Mouse (Mus musculus) E14TG2a.4 (cell line): ENCODE data around the gene Ube2d2b.

Experiments used
- H3K27me3 ChIP-seq: 2 replicates; pipeline ENCODE4 v1.6.1; 2014; ENCODE audit warnings: low read length, control low read depth; ENCODE audit not compliant: insufficient read depth
- H3K36me3 ChIP-seq: 2 replicates; pipeline ENCODE4 v1.6.1; 2014; ENCODE audit warnings: low read length, control low read depth; ENCODE audit not compliant: insufficient read depth
- H3K4me1 ChIP-seq: replicated peaks from 2 replicates; pipeline ENCODE4 v1.6.1; 2014; ENCODE audit warnings: low read depth, low read length, control low read depth
- H3K4me3 ChIP-seq: replicated peaks from 2 replicates; pipeline ENCODE4 v1.5.1; 2014; ENCODE audit warnings: mild to moderate bottlenecking, low read length
- H3K9me3 ChIP-seq: 2 replicates; pipeline ENCODE4 v1.6.1; 2014; ENCODE audit warnings: low read length, control low read depth
- CTCF ChIP-seq: conservative IDR thresholded peaks from 2 replicates; pipeline ENCODE4 v1.5.1; 2014; ENCODE audit warnings: low read length
- NANOG ChIP-seq: IDR thresholded peaks from 2 replicates; pipeline ENCODE4 v1.6.1; 2014; ENCODE audit warnings: borderline replicate concordance, low read length, mixed read lengths
- POU5F1 ChIP-seq: IDR thresholded peaks from 2 replicates; pipeline ENCODE4 v1.6.1; 2014; ENCODE audit warnings: low read length, borderline replicate concordance

Gene Ube2d2b

GRCm38 (mm10) chr5:107801234-107801633 is 28.7 kb upstream of the Ube2d2b start:
- TF ChIP-seq POU5F1 (no peak), CTCF (no peak), NANOG (no peak)
- no peaks in the 10 kb centered on the region for H3K27me3 ChIP-seq
- peaks cover 28% of the 10 kb centered on the region for H3K36me3 ChIP-seq
- H3K4me3 ChIP-seq: no peak overlapping the region
- no peaks in the 10 kb centered on the region for H3K4me1 ChIP-seq
- H3K9me3 ChIP-seq: no peaks in the 10 kb centered on the region

GRCm38 (mm10) chr5:107802621-107803020 is 27.3 kb upstream of the Ube2d2b start:
- Histone ChIP-seq H3K4me3 (no peak overlapping the region), H3K36me3 (peaks cover 18% of the 10 kb centered on the region), H3K27me3 (no peaks in the 10 kb centered on the region), H3K9me3 (no peaks in the 10 kb centered on the region), H3K4me1 (no peaks in the 10 kb centered on the region)
- no peak for TF ChIP-seq CTCF

GRCm38 (mm10) chr5:107807496-107807895 is 22.4 kb upstream of the Ube2d2b start:
- Histone ChIP-seq H3K9me3 (no peaks in the 10 kb centered on the region), H3K4me1 (no peaks in the 10 kb centered on the region), H3K4me3 (no peak overlapping the region), H3K27me3 (no peaks in the 10 kb centered on the region), H3K36me3 (peaks cover 13% of the 10 kb centered on the region; the same call in 1 of the 2 replicates)
- TF ChIP-seq NANOG (no peak), POU5F1 (no peak), CTCF (no peak)

- Histone ChIP-seq H3K36me3 (peaks cover 52% of the 10 kb centered on the region), H3K9me3 (no peaks in the 10 kb centered on the region), H3K4me3 (no peak overlapping the region), H3K27me3 (no peaks in the 10 kb centered on the region), H3K4me1 (no peaks in the 10 kb centered on the region)
- TF ChIP-seq NANOG (no peak), POU5F1 (no peak), CTCF (no peak)
Measured at GRCm38 (mm10) chr5:107814651-107815050, 15.2 kb upstream of the Ube2d2b start.

- no peak for TF ChIP-seq CTCF
- no peak overlapping the region for H3K4me3 ChIP-seq
Measured at GRCm38 (mm10) chr5:107822521-107822920, 7.4 kb upstream of the Ube2d2b start.

GRCm38 (mm10) chr5:107831351-107831750 is 1.5 kb downstream of the Ube2d2b start:
- Histone ChIP-seq H3K4me3 (no peak overlapping the region), H3K9me3 (no peaks in the 10 kb centered on the region), H3K4me1 (peaks cover 14% of the 10 kb centered on the region), H3K36me3 (0 out of 2 replicates have a peak, but pooled peaks cover 4% of the 10 kb centered on the region), H3K27me3 (no peaks in the 10 kb centered on the region)
- TF ChIP-seq CTCF (no peak), NANOG (no peak), POU5F1 (no peak)

More at GRCm38 (mm10) chr5:107822521-107822920, 7.4 kb upstream of the Ube2d2b start:
- Histone ChIP-seq H3K4me1 (peaks cover 11% of the 10 kb centered on the region), H3K36me3 (peaks cover 11% of the 10 kb centered on the region), H3K27me3 (no peaks in the 10 kb centered on the region), H3K9me3 (no peaks in the 10 kb centered on the region)

- no peaks in the 10 kb centered on the region for H3K9me3 ChIP-seq
- no peaks in the 10 kb centered on the region for H3K27me3 ChIP-seq
- H3K4me3 ChIP-seq: no peak overlapping the region
- TF ChIP-seq NANOG: no peak
- no peak for TF ChIP-seq POU5F1
- no peak for TF ChIP-seq CTCF
- no peaks in the 10 kb centered on the region for H3K36me3 ChIP-seq
- H3K4me1 ChIP-seq: peaks cover 30% of the 10 kb centered on the region
Measured at GRCm38 (mm10) chr5:107834287-107834686, 4.4 kb downstream of the Ube2d2b start.

- Histone ChIP-seq H3K4me1 (peaks cover 23% of the 10 kb centered on the region), H3K36me3 (peaks cover 17% of the 10 kb centered on the region), H3K9me3 (no peaks in the 10 kb centered on the region), H3K4me3 (no peak overlapping the region), H3K27me3 (no peaks in the 10 kb centered on the region)
- TF ChIP-seq NANOG: no peak
- TF ChIP-seq CTCF: no peak
- TF ChIP-seq POU5F1: no peak
Measured at GRCm38 (mm10) chr5:107838891-107839644, 9.2 kb downstream of the Ube2d2b start.

- no peak overlapping the region for H3K4me3 ChIP-seq
Measured at GRCm38 (mm10) chr5:107840549-107841238, 10.8 kb downstream of the Ube2d2b start.

More at GRCm38 (mm10) chr5:107840549-107841238, 10.8 kb downstream of the Ube2d2b start:
- peaks cover 23% of the 10 kb centered on the region for H3K4me1 ChIP-seq
- H3K9me3 ChIP-seq: no peaks in the 10 kb centered on the region
- H3K27me3 ChIP-seq: no peaks in the 10 kb centered on the region
- TF ChIP-seq POU5F1 (no peak), NANOG (no peak), CTCF (no peak)
- peaks cover 17% of the 10 kb centered on the region for H3K36me3 ChIP-seq
